Mouse (Mus musculus): ENCODE results near the gene Cldn4.

- TF ChIP-seq CTCF (IDR thresholded peaks at IDR 0.05; ENCODE audit: extremely low read depth, insufficient read depth, insufficient read length, insufficient replicate concordance) (no peak), POLR2A (IDR thresholded peaks at IDR 0.05; ENCODE audit: low read depth, low read length) (no peak)
These were observed 10.7 kb downstream of the Cldn4 start for GRCm38 (mm10) chr5:134936051-134936450.
